Mouse (Mus musculus) bone marrow, adult 2 months (tissue): ENCODE measurements around the gene Sox13.

ENCODE experiments used
- CTCF ChIP-seq: fragments of 200-500 bp; IDR thresholded peaks from 2 replicates; pipeline ENCODE4 v1.5.1; 2011; ENCODE audit warnings: low read length, control low read depth; ENCODE audit not compliant: control insufficient read depth, insufficient read depth
- POLR2A ChIP-seq: fragments of 200-500 bp; IDR thresholded peaks from 2 replicates; pipeline ENCODE4 v1.6.1; 2011; ENCODE audit warnings: low read depth, mild to moderate bottlenecking, control low read depth, low read length, borderline replicate concordance; ENCODE audit not compliant: control insufficient read depth

DNA sequence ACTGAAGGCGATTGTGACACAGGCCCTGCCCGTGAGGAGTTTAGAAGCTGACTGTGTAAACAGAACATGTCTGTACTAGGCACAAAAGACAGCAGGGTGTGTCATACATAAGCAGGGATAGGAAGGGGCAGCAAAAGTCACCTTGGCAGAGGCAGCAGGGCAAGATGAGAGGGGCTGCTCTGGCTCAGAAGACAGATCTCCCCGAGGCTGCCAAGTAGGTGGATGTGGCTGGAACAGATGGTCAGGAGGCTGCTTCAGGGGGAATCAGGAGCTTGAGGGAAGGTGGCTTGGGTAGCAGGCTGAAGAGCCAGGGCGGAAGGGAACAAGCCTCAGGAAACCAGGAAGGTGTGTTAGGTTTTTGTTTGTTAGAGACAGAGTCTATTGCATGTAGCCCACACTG is 53.8 kb downstream of the Sox13 start:
- TF ChIP-seq CTCF (no peak), POLR2A (no peak)
